ENCODE assay signal across 8 mouse cellular contexts in genomic region chr4:129542592-129543141, GRCm38 (mm10). TPM values are rescaled to one million over a fixed set of nuclear protein-coding genes. Genes with fewer than 3 reads are reported as not detected.
DNase-seq lines count a peak whose midpoint lies in the region; ATAC-seq and TF ChIP-seq lines count a peak whose summit lies in the region.

Hdac1 (minus strand) TSS chr4:129542713.

- WGBS in forebrain, embryonic 12.5 days: under 1% methylated on average over 45 of the region's 46 CpGs
- 1% methylated on average over 46 of the region's 46 CpGs for WGBS in heart, postnatal 0 days
- WGBS in liver, embryonic 16.5 days (ENCODE audit: insufficient replicate concordance): 1% methylated on average over 41 of the region's 46 CpGs
- under 1% methylated on average over 46 of the region's 46 CpGs for WGBS in neural tube, embryonic 13.5 days

- peak; percentile 100 for ATAC-seq in forebrain, embryonic 12.5 days (ENCODE audit: low FRiP score)
- ATAC-seq in heart, postnatal 0 days (ENCODE audit: insufficient read depth, low read depth): peak; percentile 100
- peak; percentile 99 for ATAC-seq in liver, embryonic 16.5 days (ENCODE audit: low read depth)
- ATAC-seq in neural tube, embryonic 13.5 days (ENCODE audit: low read depth): peak; percentile 99

- peak within 1 kb of the TSS; percentile 88 for H3K27ac ChIP-seq in forebrain, embryonic 12.5 days
- peak within 1 kb of the TSS; percentile 76 for H3K27ac ChIP-seq in heart, postnatal 0 days (ENCODE audit: low read depth)
- H3K27ac ChIP-seq in liver, embryonic 16.5 days (ENCODE audit: low read length): peak within 1 kb of the TSS; percentile 90
- peak within 1 kb of the TSS; percentile 85 for H3K27ac ChIP-seq in neural tube, embryonic 13.5 days (replicated peaks)
- peak within 1 kb of the TSS; percentile 84 for H3K27ac ChIP-seq in testis, adult 2 months (ENCODE audit: control insufficient read depth, insufficient read depth, low read depth, low read length)

- TF ChIP-seq EP300 in heart, postnatal 0 days (IDR thresholded peaks at IDR 0.05; ENCODE audit: low read depth): peak; percentile 76

- H3K27me3 ChIP-seq in E14TG2a.4 (ENCODE audit: insufficient read depth, low read length): no peaks in the 10 kb centered on the region
- H3K27me3 ChIP-seq in forebrain, embryonic 12.5 days: no peaks in the 10 kb centered on the region
- no peaks in the 10 kb centered on the region for H3K27me3 ChIP-seq in heart, postnatal 0 days (ENCODE audit: control insufficient read depth, insufficient read depth, low read length)
- no peaks in the 10 kb centered on the region for H3K27me3 ChIP-seq in liver, embryonic 16.5 days (ENCODE audit: control insufficient read depth, insufficient read depth, low read depth, low read length)
- H3K27me3 ChIP-seq in neural tube, embryonic 13.5 days: no peaks in the 10 kb centered on the region
- no peaks in the 10 kb centered on the region for H3K27me3 ChIP-seq in testis, adult 2 months (ENCODE audit: control insufficient read depth, insufficient read depth, low read length)

- H3K4me1 ChIP-seq in E14TG2a.4 (replicated peaks; ENCODE audit: low read depth, low read length): peaks cover 59% of the 10 kb centered on the region
- H3K4me1 ChIP-seq in forebrain, embryonic 12.5 days: peaks cover 22% of the 10 kb centered on the region
- peaks cover 13% of the 10 kb centered on the region for H3K4me1 ChIP-seq in heart, postnatal 0 days (ENCODE audit: control insufficient read depth, insufficient read depth)
- peaks cover 17% of the 10 kb centered on the region for H3K4me1 ChIP-seq in liver, embryonic 16.5 days (ENCODE audit: control insufficient read depth, low read depth, low read length)
- peaks cover 29% of the 10 kb centered on the region for H3K4me1 ChIP-seq in neural tube, embryonic 13.5 days (replicated peaks)
- peaks cover 5% of the 10 kb centered on the region for H3K4me1 ChIP-seq in testis, adult 2 months (ENCODE audit: control insufficient read depth, insufficient read depth, low read length)

- H3K9me3 ChIP-seq in E14TG2a.4 (ENCODE audit: low read length): no peaks in the 10 kb centered on the region
- no peaks in the 10 kb centered on the region for H3K9me3 ChIP-seq in forebrain, embryonic 12.5 days
- no peaks in the 10 kb centered on the region for H3K9me3 ChIP-seq in heart, postnatal 0 days (replicated peaks; ENCODE audit: control insufficient read depth, low read length)
- H3K9me3 ChIP-seq in liver, embryonic 16.5 days (replicated peaks; ENCODE audit: control insufficient read depth, low read length): no peaks in the 10 kb centered on the region
- no peaks in the 10 kb centered on the region for H3K9me3 ChIP-seq in neural tube, embryonic 13.5 days

- peak within 1 kb of the TSS; percentile 95 for H3K4me3 ChIP-seq in E14TG2a.4 (replicated peaks; ENCODE audit: low read length)
- peak within 1 kb of the TSS; percentile 77 for H3K4me3 ChIP-seq in forebrain, embryonic 12.5 days (replicated peaks)
- H3K4me3 ChIP-seq in heart, postnatal 0 days (ENCODE audit: low read depth, low read length): peak within 1 kb of the TSS; percentile 85
- peak within 1 kb of the TSS; percentile 98 for H3K4me3 ChIP-seq in liver, embryonic 16.5 days (ENCODE audit: low read depth, low read length)
- peak within 1 kb of the TSS; percentile 84 for H3K4me3 ChIP-seq in neural tube, embryonic 13.5 days
- H3K4me3 ChIP-seq in testis, adult 2 months (ENCODE audit: control insufficient read depth, low read depth, low read length): peak within 1 kb of the TSS; percentile 98

- TF ChIP-seq POLR2A in testis, adult 2 months (IDR thresholded peaks at IDR 0.05; ENCODE audit: control insufficient read depth, low read depth, low read length): peak; percentile 70

- peaks cover 33% of the 10 kb centered on the region for H3K36me3 ChIP-seq in E14TG2a.4 (ENCODE audit: insufficient read depth, low read length)
- H3K36me3 ChIP-seq in forebrain, embryonic 12.5 days (replicated peaks): peaks cover 19% of the 10 kb centered on the region
- peaks cover 5% of the 10 kb centered on the region; the same call in 1 of the 2 replicates for H3K36me3 ChIP-seq in heart, postnatal 0 days (replicated peaks; ENCODE audit: control insufficient read depth, insufficient read depth, low read length)
- peaks cover 4% of the 10 kb centered on the region for H3K36me3 ChIP-seq in liver, embryonic 16.5 days (ENCODE audit: control insufficient read depth, insufficient read depth)
- peaks cover 12% of the 10 kb centered on the region; the same call in 1 of the 2 replicates for H3K36me3 ChIP-seq in neural tube, embryonic 13.5 days
- H3K36me3 ChIP-seq in testis, adult 2 months (ENCODE audit: control insufficient read depth, insufficient read depth, low read length): no peaks in the 10 kb centered on the region

- peak within 1 kb of the TSS; percentile 85 for H3K4me2 ChIP-seq in forebrain, embryonic 12.5 days
- peak within 1 kb of the TSS; percentile 79 for H3K4me2 ChIP-seq in heart, postnatal 0 days (ENCODE audit: low read depth, low read length)
- H3K4me2 ChIP-seq in liver, embryonic 16.5 days (ENCODE audit: low read depth, low read length): peak within 1 kb of the TSS; percentile 86
- peak within 1 kb of the TSS; percentile 79 for H3K4me2 ChIP-seq in neural tube, embryonic 13.5 days

- DNase-seq in c-Kit-positive CD71-positive TER-119-positive erythroid progenitor cells, embryonic 14.5 days (ENCODE audit: low spot score): peak; percentile 97
- peak; percentile 95 for DNase-seq in heart, postnatal 0 days (ENCODE audit: low spot score)
- DNase-seq in kidney, postnatal 4 days: peak; percentile 98 to 99

- no peak for TF ChIP-seq CTCF in E14TG2a.4 (conservative IDR thresholded peaks at IDR 0.05; ENCODE audit: low read length)
- TF ChIP-seq CTCF in heart, postnatal 0 days (IDR thresholded peaks at IDR 0.05; ENCODE audit: low read depth): no peak
- no peak for TF ChIP-seq CTCF in testis, adult 2 months (IDR thresholded peaks at IDR 0.05; ENCODE audit: control insufficient read depth, insufficient read depth, insufficient replicate concordance, low read depth, low read length)

- peak within 1 kb of the TSS; percentile 83 for H3K9ac ChIP-seq in forebrain, embryonic 12.5 days
- H3K9ac ChIP-seq in heart, postnatal 0 days (replicated peaks; ENCODE audit: low read depth, low read length): peak within 1 kb of the TSS; percentile 89
- H3K9ac ChIP-seq in liver, embryonic 16.5 days (ENCODE audit: low read depth, low read length): peak within 1 kb of the TSS; percentile 98
- peak within 1 kb of the TSS; percentile 89 for H3K9ac ChIP-seq in neural tube, embryonic 13.5 days

RNA-seq across cellular contexts. Expression of gene Hdac1, which starts in this region (rescaled TPM):
- polyA plus RNA-seq in forebrain, embryonic 12.5 days (2016; fragmentation: Nextera tagmentation; extraction: Ambion mirVana): 207 and 221 TPM in 2 replicates
- total RNA-seq in heart, postnatal 0 days (2014; rRNA removed; ENCODE audit: low replicate concordance): 25.8 and 34.5 TPM in 2 replicates
- 73.6 and 77.9 TPM in 2 replicates for polyA plus RNA-seq in heart, postnatal 0 days (2015; fragmentation: Nextera tagmentation; extraction: Ambion mirVana)
- 82.1 and 89.8 TPM in 2 replicates for polyA plus RNA-seq in liver, embryonic 16.5 days (2015; fragmentation: Nextera tagmentation; extraction: Ambion mirVana)
- polyA plus RNA-seq in neural tube, embryonic 13.5 days (2015; fragmentation: Nextera tagmentation; extraction: Ambion mirVana): 116 and 120 TPM in 2 replicates
- polyA plus RNA-seq in testis, adult 2 months (2012; rRNA removed): 123 and 132 TPM in 2 replicates

Comparison
In these comparisons a context has a peak if more than half of its experiments do, and no peak if none do; other contexts are left out.
1. Peak in every context shown above with its lines: DNase-seq, ATAC-seq, H3K4me3 ChIP-seq and H3K27ac ChIP-seq.